Mouse (Mus musculus): ENCODE measurements around the gene Krtap28-13. TPM values are rescaled to one million over a fixed set of nuclear protein-coding genes. Genes with fewer than 3 reads are reported as not detected.

The Krtap28-13 gene
- polyA plus RNA-seq, 1 experiment from 2014 or later: not detected

GRCm38 (mm10) chr1:83096935-83097334, 36.2 kb downstream of the Krtap28-13 start:
- no peaks in the 10 kb centered on the region for H3K36me3 ChIP-seq
- no peaks in the 10 kb centered on the region for H3K9me3 ChIP-seq (replicated peaks)
- 82% methylated on average over 4 of the region's 4 CpGs for WGBS
- H3K27me3 ChIP-seq (replicated peaks): no peaks in the 10 kb centered on the region
- no peak overlapping the region for H3K9ac ChIP-seq
- H3K4me1 ChIP-seq (replicated peaks): peaks cover 23% of the 10 kb centered on the region
- no peak overlapping the region for H3K27ac ChIP-seq (ENCODE audit: poor library complexity, severe bottlenecking)
- H3K4me2 ChIP-seq: no peak overlapping the region
- no peak overlapping the region for H3K4me3 ChIP-seq
- ATAC-seq (ENCODE audit: insufficient number of reproducible peaks, low FRiP score): no peak

- Histone ChIP-seq H3K27me3 (replicated peaks) (no peaks in the 10 kb centered on the region), H3K36me3 (no peaks in the 10 kb centered on the region), H3K9ac (no peak overlapping the region), H3K4me3 (no peak overlapping the region), H3K4me1 (replicated peaks) (peaks cover 24% of the 10 kb centered on the region), H3K9me3 (replicated peaks) (no peaks in the 10 kb centered on the region), H3K27ac (ENCODE audit: poor library complexity, severe bottlenecking) (peak overlapping the region; percentile 29; the same call in 1 of the 2 replicates), H3K4me2 (no peak overlapping the region)
- ATAC-seq (ENCODE audit: insufficient number of reproducible peaks, low FRiP score): no peak
- WGBS: 84% methylated on average over 2 of the region's 2 CpGs
These were observed 38.4 kb downstream of the Krtap28-13 start for GRCm38 (mm10) chr1:83099160-83099559.

- Histone ChIP-seq H3K27me3 (replicated peaks) (no peaks in the 10 kb centered on the region), H3K4me1 (replicated peaks) (peaks cover 24% of the 10 kb centered on the region), H3K9me3 (replicated peaks) (no peaks in the 10 kb centered on the region), H3K4me2 (no peak overlapping the region), H3K36me3 (no peaks in the 10 kb centered on the region), H3K4me3 (no peak overlapping the region), H3K9ac (no peak overlapping the region), H3K27ac (ENCODE audit: poor library complexity, severe bottlenecking) (no peak overlapping the region; the same call in 1 of the 2 replicates)
- WGBS: 52% methylated on average over 7 of the region's 7 CpGs
- no peak for ATAC-seq (ENCODE audit: insufficient number of reproducible peaks, low FRiP score)
These were observed 38.9 kb downstream of the Krtap28-13 start for GRCm38 (mm10) chr1:83099580-83100137.

DNA sequence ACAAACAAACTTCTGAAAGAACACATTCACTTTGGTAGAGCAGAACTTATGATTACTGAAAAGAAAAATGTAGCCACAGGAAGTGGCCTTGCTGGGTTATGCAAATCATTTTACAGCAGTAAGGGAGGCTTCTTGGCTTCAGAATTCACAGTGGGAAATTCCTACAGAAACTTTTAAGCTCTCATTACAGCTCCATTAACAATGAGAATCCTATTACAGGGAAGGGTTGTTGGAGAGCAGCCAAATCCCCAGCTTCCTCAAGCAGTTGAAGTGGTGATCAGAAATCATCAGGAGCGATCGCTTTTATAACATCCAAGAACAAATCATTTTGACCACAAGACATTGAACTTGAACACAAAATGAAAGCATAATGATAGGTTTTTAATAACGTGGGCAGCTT, 41.2 kb downstream of the Krtap28-13 start:
- no peak overlapping the region for H3K9ac ChIP-seq
- no peak overlapping the region for H3K27ac ChIP-seq (ENCODE audit: poor library complexity, severe bottlenecking)
- H3K36me3 ChIP-seq: no peaks in the 10 kb centered on the region
- no peaks in the 10 kb centered on the region for H3K27me3 ChIP-seq (replicated peaks)
- WGBS: 53% methylated on average over 3 of the region's 3 CpGs
- H3K4me2 ChIP-seq: no peak overlapping the region
- no peak overlapping the region for H3K4me3 ChIP-seq
- H3K4me1 ChIP-seq (replicated peaks): peaks cover 16% of the 10 kb centered on the region
- no peaks in the 10 kb centered on the region for H3K9me3 ChIP-seq (replicated peaks)
- no peak for ATAC-seq (ENCODE audit: insufficient number of reproducible peaks, low FRiP score)

GRCm38 (mm10) chr1:83105464-83105863, 44.7 kb downstream of the Krtap28-13 start:
- no peak overlapping the region for H3K4me3 ChIP-seq
- no peaks in the 10 kb centered on the region for H3K27me3 ChIP-seq (replicated peaks)
- no peak for ATAC-seq (ENCODE audit: insufficient number of reproducible peaks, low FRiP score)
- no peak overlapping the region for H3K27ac ChIP-seq (ENCODE audit: poor library complexity, severe bottlenecking)
- peaks cover 5% of the 10 kb centered on the region for H3K4me1 ChIP-seq (replicated peaks)
- 53% methylated on average over 1 of the region's 1 CpGs for WGBS
- H3K9ac ChIP-seq: no peak overlapping the region
- no peak overlapping the region for H3K4me2 ChIP-seq
- H3K36me3 ChIP-seq: no peaks in the 10 kb centered on the region
- H3K9me3 ChIP-seq (replicated peaks): no peaks in the 10 kb centered on the region

DNA sequence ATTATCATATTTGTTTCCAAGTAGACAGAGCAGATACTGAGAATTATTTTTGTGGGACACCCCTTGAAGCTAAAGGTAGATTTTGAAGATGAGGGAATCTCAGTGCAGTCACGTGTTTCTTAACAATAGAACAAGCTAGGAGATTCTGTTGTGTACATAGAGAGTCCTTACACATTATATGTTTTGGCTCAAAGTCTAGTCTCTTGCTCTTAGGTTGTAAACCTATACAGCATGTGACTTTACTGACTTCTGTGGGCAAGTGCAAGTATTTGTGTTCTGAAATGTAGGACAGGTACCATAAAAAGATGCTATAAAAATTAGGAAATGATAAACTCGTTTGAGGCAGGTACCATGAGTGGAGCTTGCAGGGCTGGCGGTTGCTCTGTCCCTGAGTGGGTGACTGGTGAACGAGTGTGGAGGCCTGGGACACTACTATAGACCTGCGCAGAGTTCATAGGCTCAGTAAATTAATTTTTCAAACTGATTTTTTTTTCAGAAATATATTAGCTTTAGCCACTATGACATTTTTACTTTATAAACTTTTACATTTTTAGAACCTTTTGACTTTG, 46.8 kb downstream of the Krtap28-13 start:
- no peaks in the 10 kb centered on the region for H3K9me3 ChIP-seq (replicated peaks)
- no peaks in the 10 kb centered on the region for H3K4me1 ChIP-seq (replicated peaks)
- no peaks in the 10 kb centered on the region for H3K36me3 ChIP-seq
- H3K27ac ChIP-seq (ENCODE audit: poor library complexity, severe bottlenecking): no peak overlapping the region
- 70% methylated on average over 5 of the region's 5 CpGs for WGBS
- no peaks in the 10 kb centered on the region for H3K27me3 ChIP-seq (replicated peaks)
- H3K9ac ChIP-seq: no peak overlapping the region
- ATAC-seq (ENCODE audit: insufficient number of reproducible peaks, low FRiP score): no peak
- H3K4me3 ChIP-seq: no peak overlapping the region
- no peak overlapping the region for H3K4me2 ChIP-seq

- no peak overlapping the region for H3K4me2 ChIP-seq
- H3K4me3 ChIP-seq: no peak overlapping the region
- H3K9ac ChIP-seq: no peak overlapping the region
- 0 out of 2 replicates have a peak, but pooled peaks cover 2% of the 10 kb centered on the region for H3K4me1 ChIP-seq (replicated peaks)
- no peaks in the 10 kb centered on the region for H3K36me3 ChIP-seq
- H3K27ac ChIP-seq (ENCODE audit: poor library complexity, severe bottlenecking): no peak overlapping the region
- H3K9me3 ChIP-seq (replicated peaks): no peaks in the 10 kb centered on the region
- ATAC-seq (ENCODE audit: insufficient number of reproducible peaks, low FRiP score): no peak
- no peaks in the 10 kb centered on the region for H3K27me3 ChIP-seq (replicated peaks)
These were observed 50.3 kb downstream of the Krtap28-13 start for GRCm38 (mm10) chr1:83110992-83111391.

Other genes starting within 250 kb of the Krtap28-13 start
- gene Agfg1, start 221.4 kb upstream of the Krtap28-13 start, polyA plus RNA-seq (2016; fragmentation: Nextera tagmentation; extraction: Ambion mirVana): 46.4 and 47.0 TPM in 2 replicates
- gene A030005L19Rik, start 147.6 kb upstream of the Krtap28-13 start, polyA plus RNA-seq (2016; fragmentation: Nextera tagmentation; extraction: Ambion mirVana): 0.29 TPM in 1 of 2 replicates, not detected in the other
- not detected in 2 replicates for gene A030014E15Rik, start 136.0 kb upstream of the Krtap28-13 start, polyA plus RNA-seq (2016; fragmentation: Nextera tagmentation; extraction: Ambion mirVana)
- not detected in 2 replicates for gene Gm6217, start 129.5 kb upstream of the Krtap28-13 start, polyA plus RNA-seq (2016; fragmentation: Nextera tagmentation; extraction: Ambion mirVana)
- gene A030003K21Rik, start 117.5 kb upstream of the Krtap28-13 start, polyA plus RNA-seq (2016; fragmentation: Nextera tagmentation; extraction: Ambion mirVana): not detected in 2 replicates
- gene Gm7544, start 104.9 kb upstream of the Krtap28-13 start, polyA plus RNA-seq (2016; fragmentation: Nextera tagmentation; extraction: Ambion mirVana): not detected in 2 replicates
- not detected in 2 replicates for gene Gm47955, start 100.6 kb upstream of the Krtap28-13 start, polyA plus RNA-seq (2016; fragmentation: Nextera tagmentation; extraction: Ambion mirVana)
- gene Gm47959, start 60.4 kb upstream of the Krtap28-13 start, polyA plus RNA-seq (2016; fragmentation: Nextera tagmentation; extraction: Ambion mirVana): not detected in 2 replicates
- 2.3 and 2.7 TPM in 2 replicates for gene Slc19a3, start 22.5 kb upstream of the Krtap28-13 start, polyA plus RNA-seq (2016; fragmentation: Nextera tagmentation; extraction: Ambion mirVana)
- not detected in 2 replicates for gene Krtap28-10, start 18.4 kb upstream of the Krtap28-13 start, polyA plus RNA-seq (2016; fragmentation: Nextera tagmentation; extraction: Ambion mirVana)
- not detected in 2 replicates for gene Gm47969, start 16.0 kb upstream of the Krtap28-13 start, polyA plus RNA-seq (2016; fragmentation: Nextera tagmentation; extraction: Ambion mirVana)
- gene A030005K14Rik, start 1.6 kb upstream of the Krtap28-13 start, polyA plus RNA-seq (2016; fragmentation: Nextera tagmentation; extraction: Ambion mirVana): not detected in 2 replicates
- gene Ccl20, start 55.8 kb downstream of the Krtap28-13 start, polyA plus RNA-seq (2016; fragmentation: Nextera tagmentation; extraction: Ambion mirVana): 0.21 and 0.66 TPM in 2 replicates
- gene Daw1, start 98.8 kb downstream of the Krtap28-13 start, polyA plus RNA-seq (2016; fragmentation: Nextera tagmentation; extraction: Ambion mirVana): not detected in 2 replicates

Data from heart, embryonic 12.5 days (tissue).